Mouse (Mus musculus): ENCODE data around the gene Gm26602.

- TF ChIP-seq CTCF (IDR thresholded peaks at IDR 0.05; ENCODE audit: borderline replicate concordance, extremely low read depth, insufficient read depth, insufficient read length) (no peak), POLR2A (IDR thresholded peaks at IDR 0.05; ENCODE audit: borderline replicate concordance, extremely low read depth, insufficient read depth, insufficient read length, poor library complexity, severe bottlenecking) (no peak)
Observed at GRCm38 (mm10) chr10:79933861-79934260, 23.2 kb downstream of the Gm26602 start.

Measured in brain, embryonic 14.5 days (tissue).